Mouse (Mus musculus): ENCODE results near the gene Ldhd.

DNA sequence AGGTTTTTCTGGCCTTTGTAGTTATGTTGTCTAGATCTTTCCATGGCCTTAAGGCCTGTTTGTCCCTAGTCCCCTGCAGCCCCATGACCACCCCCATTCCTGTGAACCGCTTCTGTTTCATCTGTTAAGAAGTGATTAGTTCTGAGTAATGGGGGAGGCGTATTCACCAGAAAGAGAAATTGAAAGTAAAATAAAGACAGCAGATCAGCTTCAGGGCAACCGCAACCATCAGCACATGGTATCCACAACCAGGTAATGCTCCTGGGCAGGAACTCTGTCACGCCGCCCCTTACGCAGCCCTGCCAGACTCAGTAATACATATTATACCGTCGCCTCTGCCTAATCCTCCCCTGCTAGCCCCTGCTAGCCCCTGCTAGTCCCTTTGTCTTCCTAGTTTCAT lies 15.5 kb upstream of the Ldhd start:
- TF ChIP-seq CTCF (IDR thresholded peaks at IDR 0.05; ENCODE audit: low read depth) (no peak), EP300 (IDR thresholded peaks at IDR 0.05; ENCODE audit: low read depth) (no peak)

Data from heart, postnatal 0 days (tissue).